In genomic region chr9:60129235-60129991, GRCm38 (mm10) we compare ENCODE assay signal across 18 mouse cellular contexts.
"Had no signal": no experiment of that assay in that cellular context is flagged by ENCODE, and none has a peak within 500 bp of the region (broad histone marks: within the 10 kb centered on the region; RNA-seq: fewer than 3 reads in every experiment).

No protein-coding gene starts in this region.

- H3K4me2 ChIP-seq: liver, embryonic 15.5 days; lung, embryonic 15.5 days; midbrain, embryonic 12.5 days; midbrain, embryonic 15.5 days; neural tube, embryonic 12.5 days; stomach, embryonic 15.5 days had no signal

- H3K4me3 ChIP-seq: liver, embryonic 15.5 days; lung, embryonic 15.5 days; megakaryocyte, embryonic 14.5 days; midbrain, embryonic 12.5 days; midbrain, embryonic 15.5 days; neural tube, embryonic 12.5 days; stomach, embryonic 15.5 days had no signal

- H3K27me3 ChIP-seq: liver, embryonic 15.5 days; lung, embryonic 15.5 days; midbrain, embryonic 12.5 days; midbrain, embryonic 15.5 days; neural tube, embryonic 12.5 days; stomach, embryonic 15.5 days had no signal

- ATAC-seq: liver, postnatal 0 days; lung, postnatal 0 days; midbrain, embryonic 15.5 days had no signal

- H3K27ac ChIP-seq: liver, embryonic 15.5 days; lung, embryonic 15.5 days; macrophage; midbrain, embryonic 12.5 days; midbrain, embryonic 15.5 days; neural tube, embryonic 12.5 days; stomach, embryonic 15.5 days; stomach, postnatal 0 days had no signal

- H3K36me3 ChIP-seq: liver, embryonic 15.5 days; lung, embryonic 15.5 days; midbrain, embryonic 12.5 days; midbrain, embryonic 15.5 days; neural tube, embryonic 12.5 days; stomach, embryonic 15.5 days had no signal

- DNase-seq: liver, postnatal 0 days; lung, adult 2 months; lung, postnatal 14 days; lung, postnatal 36 days; right cerebral cortex, postnatal 14 days; thymus, adult 18-20 months; thymus, postnatal 14 days; thymus, postnatal 36 days had no signal

- H3K4me1 ChIP-seq: liver, embryonic 15.5 days; megakaryocyte, embryonic 14.5 days; stomach, embryonic 15.5 days had no signal

- H3K9ac ChIP-seq: liver, embryonic 15.5 days; liver, postnatal 0 days; lung, embryonic 15.5 days; midbrain, embryonic 12.5 days; midbrain, embryonic 15.5 days; neural tube, embryonic 12.5 days; stomach, embryonic 15.5 days had no signal

- H3K9me3 ChIP-seq: liver, embryonic 15.5 days; lung, embryonic 15.5 days; midbrain, embryonic 12.5 days; midbrain, embryonic 15.5 days; neural tube, embryonic 12.5 days; stomach, embryonic 15.5 days had no signal
